Mouse (Mus musculus): ENCODE data around the gene Rpl19. TPM values are rescaled to one million over a fixed set of nuclear protein-coding genes. Genes with fewer than 3 reads are reported as not detected.

Rpl19 gene
- polyA plus RNA-seq, 1 experiment from 2014 or later = 676 TPM

GRCm38 (mm10) chr11:98057998-98058397 lies 31.5 kb downstream of the Rpl19 start:
- no peak overlapping the region for H3K9ac ChIP-seq
- WGBS = 78% methylated on average over 5 of the region's 5 CpGs
- H3K27ac ChIP-seq (replicated peaks) = no peak overlapping the region
- peak overlapping the region; percentile 50; the same call in 1 of the 2 replicates for H3K4me2 ChIP-seq
- peaks cover 25% of the 10 kb centered on the region for H3K4me1 ChIP-seq
- no peak overlapping the region for H3K4me3 ChIP-seq
- H3K27me3 ChIP-seq (replicated peaks) = peaks cover 48% of the 10 kb centered on the region
- ATAC-seq (ENCODE audit: extremely low read depth, insufficient number of reproducible peaks, low FRiP score, low TSS enrichment) = no peak
- H3K36me3 ChIP-seq = no peaks in the 10 kb centered on the region
- H3K9me3 ChIP-seq = no peaks in the 10 kb centered on the region

- peaks cover 21% of the 10 kb centered on the region for H3K4me1 ChIP-seq
- no peak for ATAC-seq (ENCODE audit: extremely low read depth, insufficient number of reproducible peaks, low FRiP score, low TSS enrichment)
- H3K9me3 ChIP-seq = no peaks in the 10 kb centered on the region
- no peak overlapping the region for H3K4me3 ChIP-seq
- no peak overlapping the region for H3K4me2 ChIP-seq
- H3K9ac ChIP-seq = no peak overlapping the region
- no peaks in the 10 kb centered on the region for H3K36me3 ChIP-seq
- 69% methylated on average over 7 of the region's 7 CpGs for WGBS
- peaks cover 33% of the 10 kb centered on the region for H3K27me3 ChIP-seq (replicated peaks)
- no peak overlapping the region for H3K27ac ChIP-seq (replicated peaks)
These were observed 33.2 kb downstream of the Rpl19 start for GRCm38 (mm10) chr11:98059662-98060061.

- Histone ChIP-seq H3K4me3 (no peak overlapping the region), H3K27ac (replicated peaks) (no peak overlapping the region), H3K4me2 (no peak overlapping the region), H3K27me3 (replicated peaks) (peaks cover 29% of the 10 kb centered on the region), H3K9me3 (no peaks in the 10 kb centered on the region), H3K36me3 (no peaks in the 10 kb centered on the region), H3K9ac (no peak overlapping the region), H3K4me1 (peaks cover 21% of the 10 kb centered on the region)
- 74% methylated on average over 5 of the region's 5 CpGs for WGBS
- no peak for ATAC-seq (ENCODE audit: extremely low read depth, insufficient number of reproducible peaks, low FRiP score, low TSS enrichment)
These were observed 33.7 kb downstream of the Rpl19 start for GRCm38 (mm10) chr11:98060104-98060692.

GRCm38 (mm10) chr11:98061441-98061840 lies 34.9 kb downstream of the Rpl19 start:
- Histone ChIP-seq H3K9me3 (0 out of 2 replicates have a peak, but pooled peaks cover under 1% of the 10 kb centered on the region), H3K4me3 (no peak overlapping the region), H3K4me1 (peaks cover 21% of the 10 kb centered on the region), H3K9ac (no peak overlapping the region), H3K27ac (replicated peaks) (no peak overlapping the region), H3K4me2 (no peak overlapping the region), H3K27me3 (replicated peaks) (peaks cover 20% of the 10 kb centered on the region; the same call in 1 of the 2 replicates), H3K36me3 (no peaks in the 10 kb centered on the region)
- ATAC-seq (ENCODE audit: extremely low read depth, insufficient number of reproducible peaks, low FRiP score, low TSS enrichment) = no peak
- 60% methylated on average over 3 of the region's 3 CpGs for WGBS

GRCm38 (mm10) chr11:98061904-98062562 lies 35.5 kb downstream of the Rpl19 start:
- Histone ChIP-seq H3K9ac (no peak overlapping the region), H3K4me1 (peaks cover 20% of the 10 kb centered on the region), H3K27ac (replicated peaks) (no peak overlapping the region), H3K4me2 (no peak overlapping the region), H3K9me3 (peaks cover 6% of the 10 kb centered on the region; the same call in 1 of the 2 replicates), H3K36me3 (no peaks in the 10 kb centered on the region), H3K27me3 (replicated peaks) (peaks cover 14% of the 10 kb centered on the region; the same call in 1 of the 2 replicates), H3K4me3 (no peak overlapping the region)
- ATAC-seq (ENCODE audit: extremely low read depth, insufficient number of reproducible peaks, low FRiP score, low TSS enrichment) = no peak
- WGBS = 55% methylated on average over 6 of the region's 6 CpGs

GRCm38 (mm10) chr11:98066201-98066600 lies 39.7 kb downstream of the Rpl19 start:
- Histone ChIP-seq H3K27ac (replicated peaks) (no peak overlapping the region), H3K4me1 (peaks cover 9% of the 10 kb centered on the region), H3K36me3 (no peaks in the 10 kb centered on the region), H3K9me3 (peaks cover 11% of the 10 kb centered on the region; the same call in 1 of the 2 replicates), H3K4me3 (no peak overlapping the region), H3K27me3 (replicated peaks) (no peaks in the 10 kb centered on the region; the same call in 1 of the 2 replicates), H3K4me2 (no peak overlapping the region), H3K9ac (no peak overlapping the region)
- no peak for ATAC-seq (ENCODE audit: extremely low read depth, insufficient number of reproducible peaks, low FRiP score, low TSS enrichment)
- 90% methylated on average over 12 of the region's 12 CpGs for WGBS

GRCm38 (mm10) chr11:98067255-98067654 lies 40.7 kb downstream of the Rpl19 start:
- WGBS = 85% methylated on average over 21 of the region's 21 CpGs
- Histone ChIP-seq H3K27me3 (replicated peaks) (no peaks in the 10 kb centered on the region; the same call in 1 of the 2 replicates), H3K36me3 (no peaks in the 10 kb centered on the region), H3K27ac (replicated peaks) (no peak overlapping the region), H3K9me3 (peaks cover 11% of the 10 kb centered on the region; the same call in 1 of the 2 replicates), H3K9ac (no peak overlapping the region), H3K4me2 (no peak overlapping the region), H3K4me3 (no peak overlapping the region), H3K4me1 (peaks cover 2% of the 10 kb centered on the region)
- ATAC-seq (ENCODE audit: extremely low read depth, insufficient number of reproducible peaks, low FRiP score, low TSS enrichment) = no peak

- WGBS = 71% methylated on average over 4 of the region's 4 CpGs
- ATAC-seq (ENCODE audit: extremely low read depth, insufficient number of reproducible peaks, low FRiP score, low TSS enrichment) = no peak
- Histone ChIP-seq H3K9me3 (no peaks in the 10 kb centered on the region), H3K4me3 (no peak overlapping the region), H3K4me1 (peaks cover 25% of the 10 kb centered on the region), H3K4me2 (no peak overlapping the region), H3K36me3 (no peaks in the 10 kb centered on the region), H3K27ac (replicated peaks) (no peak overlapping the region), H3K9ac (no peak overlapping the region), H3K27me3 (replicated peaks) (no peaks in the 10 kb centered on the region)
These were observed 46.9 kb downstream of the Rpl19 start for GRCm38 (mm10) chr11:98073442-98073841.

- peak overlapping the region; percentile 24 for H3K4me3 ChIP-seq
- H3K27me3 ChIP-seq (replicated peaks) = no peaks in the 10 kb centered on the region
- H3K27ac ChIP-seq (replicated peaks) = peak overlapping the region; percentile 80
- no peaks in the 10 kb centered on the region for H3K9me3 ChIP-seq
- H3K4me2 ChIP-seq = peak overlapping the region; percentile 58
- peak overlapping the region; percentile 69 for H3K9ac ChIP-seq
- no peak for ATAC-seq (ENCODE audit: extremely low read depth, insufficient number of reproducible peaks, low FRiP score, low TSS enrichment)
- WGBS = 20% methylated on average over 13 of the region's 13 CpGs
- no peaks in the 10 kb centered on the region for H3K36me3 ChIP-seq
- H3K4me1 ChIP-seq = peaks cover 25% of the 10 kb centered on the region
These were observed 48.8 kb downstream of the Rpl19 start for GRCm38 (mm10) chr11:98075195-98075808.

- Histone ChIP-seq H3K27me3 (replicated peaks) (no peaks in the 10 kb centered on the region), H3K4me3 (no peak overlapping the region), H3K27ac (replicated peaks) (no peak overlapping the region), H3K4me1 (peaks cover 25% of the 10 kb centered on the region), H3K36me3 (peaks cover 6% of the 10 kb centered on the region), H3K9me3 (0 out of 2 replicates have a peak, but pooled peaks cover 3% of the 10 kb centered on the region), H3K9ac (peak overlapping the region; percentile 37; the same call in 1 of the 2 replicates), H3K4me2 (no peak overlapping the region)
- no peak for ATAC-seq (ENCODE audit: extremely low read depth, insufficient number of reproducible peaks, low FRiP score, low TSS enrichment)
- WGBS = 46% methylated on average over 8 of the region's 8 CpGs
These were observed 50.6 kb downstream of the Rpl19 start for GRCm38 (mm10) chr11:98077086-98077485.
